18 mouse cellular contexts compared by ENCODE assay signal in the genomic region with DNA sequence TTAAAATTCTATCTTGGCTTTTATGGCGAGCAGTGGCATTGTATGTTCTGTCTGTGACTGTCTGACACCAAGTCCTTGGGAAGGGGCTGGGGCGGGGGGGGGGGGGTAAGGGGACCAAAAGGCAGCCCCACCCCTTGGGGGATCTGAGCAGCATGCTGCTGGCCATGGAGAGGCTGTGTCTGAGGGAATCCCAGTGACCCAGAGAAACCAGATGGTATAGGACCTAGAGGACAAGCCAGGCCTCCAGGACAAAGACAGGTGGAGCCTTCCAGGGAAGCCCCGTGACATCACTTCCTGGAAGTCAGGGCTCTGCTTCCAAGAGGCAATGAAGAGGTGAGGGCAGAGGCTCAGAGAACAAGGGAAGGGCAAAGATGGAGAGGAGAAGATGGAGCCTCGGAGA.
DNase-seq lines count a peak whose midpoint lies in the region; ATAC-seq and TF ChIP-seq lines count a peak whose summit lies in the region.
"Had no signal": no experiment of that assay in that cellular context is flagged by ENCODE, and none has a peak within 500 bp of the region (broad histone marks: within the 10 kb centered on the region; RNA-seq: fewer than 3 reads in every experiment).

No protein-coding gene starts in this region.

- ATAC-seq in kidney, embryonic 15.5 days (replicated peaks; ENCODE audit: low FRiP score): peak; percentile 58; the same call in 1 of the 2 replicates
- ATAC-seq in limb, embryonic 12.5 days (ENCODE audit: insufficient number of reproducible peaks, insufficient read depth, low FRiP score, low TSS enrichment, low read depth): no peak; the same call in 1 of the 2 replicates
- ATAC-seq: Patski had no signal

- 79% methylated on average over 4 of the region's 4 CpGs for WGBS in heart, embryonic 10.5 days
- 29% methylated on average over 4 of the region's 4 CpGs for WGBS in kidney, embryonic 15.5 days
- WGBS in limb, embryonic 12.5 days: 43% methylated on average over 4 of the region's 4 CpGs

- no peak for TF ChIP-seq CTCF in E14TG2a.4 (conservative IDR thresholded peaks at IDR 0.05; ENCODE audit: low read length)
- TF ChIP-seq CTCF in gastrocnemius, adult 2 months (IDR thresholded peaks at IDR 0.05): no peak

- H3K4me1 ChIP-seq in heart, embryonic 10.5 days: peaks cover 47% of the 10 kb centered on the region
- H3K4me1 ChIP-seq in kidney, embryonic 15.5 days: peaks cover 39% of the 10 kb centered on the region
- H3K4me1 ChIP-seq in E14TG2a.4 (replicated peaks; ENCODE audit: low read depth, low read length): peaks cover 47% of the 10 kb centered on the region
- peaks cover 46% of the 10 kb centered on the region for H3K4me1 ChIP-seq in limb, embryonic 12.5 days (replicated peaks)

- no peak overlapping the region for H3K4me3 ChIP-seq in heart, embryonic 10.5 days
- H3K4me3 ChIP-seq in kidney, embryonic 15.5 days (replicated peaks): no peak overlapping the region
- peak overlapping the region; percentile 45; the same call in 1 of the 2 replicates for H3K4me3 ChIP-seq in E14TG2a.4 (replicated peaks; ENCODE audit: low read length)
- no peak overlapping the region for H3K4me3 ChIP-seq in limb, embryonic 12.5 days (replicated peaks)
- no peak overlapping the region for H3K4me3 ChIP-seq in gastrocnemius, adult 2 months
- H3K4me3 ChIP-seq: embryonic facial prominence, embryonic 15.5 days; forebrain, embryonic 12.5 days; liver, embryonic 15.5 days; myocyte had no signal

- 0 out of 2 replicates have a peak, but pooled peaks cover 3% of the 10 kb centered on the region for H3K36me3 ChIP-seq in heart, embryonic 10.5 days
- H3K36me3 ChIP-seq in kidney, embryonic 15.5 days: no peaks in the 10 kb centered on the region
- H3K36me3 ChIP-seq in E14TG2a.4 (ENCODE audit: insufficient read depth, low read length): 0 out of 2 replicates have a peak, but pooled peaks cover 4% of the 10 kb centered on the region
- H3K36me3 ChIP-seq in limb, embryonic 12.5 days: no peaks in the 10 kb centered on the region
- H3K36me3 ChIP-seq: embryonic facial prominence, embryonic 15.5 days; forebrain, embryonic 12.5 days; liver, embryonic 15.5 days had no signal

- peak overlapping the region; percentile 74 for H3K27ac ChIP-seq in heart, embryonic 10.5 days
- peak overlapping the region; percentile 60 for H3K27ac ChIP-seq in kidney, embryonic 15.5 days
- peak overlapping the region; percentile 46 for H3K27ac ChIP-seq in limb, embryonic 12.5 days
- no peak overlapping the region for H3K27ac ChIP-seq in gastrocnemius, adult 2 months
- H3K27ac ChIP-seq: embryonic facial prominence, embryonic 15.5 days; forebrain, embryonic 12.5 days; liver, embryonic 15.5 days had no signal

- H3K9me3 ChIP-seq in heart, embryonic 10.5 days: no peaks in the 10 kb centered on the region; the same call in 1 of the 2 replicates
- 0 out of 2 replicates have a peak, but pooled peaks cover 6% of the 10 kb centered on the region for H3K9me3 ChIP-seq in kidney, embryonic 15.5 days (replicated peaks)
- H3K9me3 ChIP-seq in E14TG2a.4 (ENCODE audit: low read length): peaks cover 25% of the 10 kb centered on the region
- H3K9me3 ChIP-seq in limb, embryonic 12.5 days: peaks cover 8% of the 10 kb centered on the region
- H3K9me3 ChIP-seq: embryonic facial prominence, embryonic 15.5 days; forebrain, embryonic 12.5 days; liver, embryonic 15.5 days had no signal

- H3K4me2 ChIP-seq in kidney, embryonic 15.5 days: peak overlapping the region; percentile 7; the same call in 1 of the 2 replicates
- H3K4me2 ChIP-seq in limb, embryonic 12.5 days: no peak overlapping the region
- H3K4me2 ChIP-seq: embryonic facial prominence, embryonic 15.5 days; forebrain, embryonic 12.5 days; liver, embryonic 15.5 days had no signal

- no peak for DNase-seq in heart, embryonic 10.5 days (ENCODE audit: low spot score)
- DNase-seq in heart, postnatal 4 days: no peak
- no peak for DNase-seq in kidney, postnatal 25 days
- DNase-seq in MN1 (ENCODE audit: low spot score): no peak
- DNase-seq in gastrocnemius, adult 2 months: no peak
- DNase-seq: cerebellum, postnatal 25 days; heart, adult 18-20 months; kidney, adult 2 months; lung, postnatal 10 days; thymus, postnatal 25 days had no signal

- peaks cover 9% of the 10 kb centered on the region; the same call in 1 of the 2 replicates for H3K27me3 ChIP-seq in heart, embryonic 10.5 days (ENCODE audit: insufficient read depth, poor library complexity, severe bottlenecking)
- 0 out of 2 replicates have a peak, but pooled peaks cover 5% of the 10 kb centered on the region for H3K27me3 ChIP-seq in kidney, embryonic 15.5 days
- H3K27me3 ChIP-seq in E14TG2a.4 (ENCODE audit: insufficient read depth, low read length): peaks cover 23% of the 10 kb centered on the region
- no peaks in the 10 kb centered on the region for H3K27me3 ChIP-seq in limb, embryonic 12.5 days
- H3K27me3 ChIP-seq: embryonic facial prominence, embryonic 15.5 days; liver, embryonic 15.5 days had no signal

- intact Hi-C loops in gastrocnemius, adult 2 months (cut with DNase I): no loop called here

- H3K9ac ChIP-seq in kidney, embryonic 15.5 days: no peak overlapping the region
- no peak overlapping the region for H3K9ac ChIP-seq in limb, embryonic 12.5 days (replicated peaks)
- H3K9ac ChIP-seq: embryonic facial prominence, embryonic 15.5 days; forebrain, embryonic 12.5 days; liver, embryonic 15.5 days had no signal
